Mouse (Mus musculus) urinary bladder, postnatal 4 days (tissue): ENCODE data around the gene Gpr137.

Source experiments
- DNase-seq, 2 experiments: peaks; one replicate each; pipeline ENCODE4 v3.0.0; 2021 to 2022; ENCODE audit warnings: low spot score in 2 of 2

Gpr137 gene

DNA sequence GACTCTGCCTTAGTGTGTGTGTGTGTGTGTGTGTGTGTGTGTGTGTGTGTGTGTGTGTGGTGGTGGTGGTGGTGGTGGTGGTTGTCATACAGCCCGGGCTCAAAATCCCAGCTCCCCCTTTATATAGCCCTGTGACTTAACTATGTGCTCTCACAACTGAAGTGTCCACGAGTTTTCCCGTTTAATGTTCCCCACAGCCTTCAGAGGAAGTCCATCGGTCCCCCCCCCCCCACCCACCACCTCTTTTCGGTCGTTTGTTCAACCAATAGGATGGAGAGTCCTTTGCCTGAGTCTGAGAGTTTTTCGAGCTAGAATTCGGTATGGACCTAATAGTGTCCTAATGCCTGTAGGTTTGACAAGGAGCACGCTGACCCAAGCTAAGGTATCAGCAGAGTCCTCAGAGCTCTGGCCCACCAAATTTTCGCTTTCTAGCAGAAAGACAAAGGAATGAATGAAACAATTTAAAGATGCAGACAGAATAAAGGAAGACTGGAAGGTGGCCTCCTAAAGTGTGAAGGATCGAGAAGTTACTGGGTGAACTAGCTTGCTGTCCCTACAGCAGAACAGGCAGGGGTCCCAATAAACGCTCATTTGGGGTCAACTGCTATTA is 31.4 kb upstream of the Gpr137 start:
- DNase-seq, result no peak

DNA sequence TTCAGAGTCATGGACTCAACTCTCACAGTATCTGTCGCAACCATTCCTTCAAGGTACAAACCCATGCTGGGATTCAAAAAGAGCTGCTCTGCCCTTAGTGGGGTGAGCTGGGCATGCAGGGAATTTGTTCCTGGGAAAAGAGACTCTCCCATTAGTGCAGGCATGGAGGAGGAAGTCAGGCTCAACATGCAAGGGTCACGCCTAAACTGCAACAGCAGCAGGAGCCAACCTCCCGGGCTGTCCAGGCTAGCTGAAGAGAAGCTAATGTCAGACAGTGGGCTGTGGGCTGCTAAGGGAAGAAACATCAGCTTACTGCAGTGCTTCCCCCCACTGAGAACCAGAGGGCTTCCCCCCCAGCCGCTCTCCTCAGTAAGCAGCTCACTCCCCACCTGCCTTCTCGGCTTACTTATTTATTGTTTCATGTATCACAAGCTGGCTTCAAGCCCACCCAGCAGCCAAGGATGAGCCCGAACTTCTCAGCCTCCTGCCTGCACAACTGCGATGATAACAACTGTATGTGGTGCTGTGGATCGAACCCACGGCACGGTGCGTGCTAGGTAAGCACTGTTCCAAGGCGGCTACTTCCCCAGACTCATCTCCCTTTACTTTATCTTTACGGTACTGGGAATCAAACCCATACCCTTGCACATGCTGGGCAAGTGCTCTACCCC is 30.1 kb upstream of the Gpr137 start:
- no peak for DNase-seq

DNA sequence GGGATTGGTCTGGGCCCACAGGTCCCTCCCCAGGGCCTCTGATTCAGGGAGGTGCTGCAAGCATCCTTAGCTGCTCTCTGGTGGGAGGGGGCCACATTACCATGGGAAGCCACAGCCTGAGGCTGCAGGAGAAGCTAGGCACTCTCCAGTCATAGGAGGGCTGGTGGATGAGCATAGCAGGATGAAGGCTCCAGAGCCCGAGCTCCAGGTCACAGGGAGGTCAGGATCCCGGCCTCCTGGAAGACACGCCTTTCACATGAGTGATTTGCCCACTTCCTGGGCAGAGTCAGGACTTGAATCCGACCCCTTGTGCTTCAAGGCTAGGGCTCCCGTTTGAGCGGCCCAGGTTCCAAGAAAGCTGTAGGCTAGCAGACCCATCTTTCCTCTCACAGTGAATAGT is 29.4 kb upstream of the Gpr137 start:
- DNase-seq, result no peak

DNA sequence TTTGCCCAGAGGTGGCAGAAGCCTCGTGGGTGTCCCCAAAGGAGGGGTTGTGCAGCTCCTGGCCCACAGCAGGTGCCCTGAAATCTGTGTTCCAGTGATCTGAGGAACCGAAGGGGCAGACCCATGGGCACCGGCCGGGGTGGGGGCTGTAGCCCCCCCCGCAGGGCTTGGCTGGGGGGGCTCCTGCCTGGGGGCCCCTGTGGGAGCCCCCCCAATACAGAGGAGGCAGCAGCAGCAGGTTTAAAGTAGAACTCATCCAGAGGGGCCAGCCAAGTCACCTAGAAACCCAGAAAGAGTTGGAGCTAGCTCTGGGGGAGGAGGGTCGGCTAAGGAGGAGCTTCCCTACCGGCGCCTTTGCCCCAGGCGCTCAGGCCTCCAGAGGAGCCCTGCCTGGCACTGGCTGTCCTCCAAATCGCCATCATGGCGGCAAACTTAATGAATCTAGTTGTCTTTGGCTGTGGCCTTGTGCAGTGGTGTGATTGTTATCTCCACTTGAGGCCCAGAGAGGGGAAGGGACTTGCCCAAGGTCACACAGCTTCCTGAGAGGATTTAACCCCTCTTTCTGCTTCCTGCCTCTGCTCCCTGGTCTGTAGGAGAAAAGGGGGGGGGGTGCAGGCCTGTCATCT is 28.3 kb upstream of the Gpr137 start:
- DNase-seq, result no peak

DNA sequence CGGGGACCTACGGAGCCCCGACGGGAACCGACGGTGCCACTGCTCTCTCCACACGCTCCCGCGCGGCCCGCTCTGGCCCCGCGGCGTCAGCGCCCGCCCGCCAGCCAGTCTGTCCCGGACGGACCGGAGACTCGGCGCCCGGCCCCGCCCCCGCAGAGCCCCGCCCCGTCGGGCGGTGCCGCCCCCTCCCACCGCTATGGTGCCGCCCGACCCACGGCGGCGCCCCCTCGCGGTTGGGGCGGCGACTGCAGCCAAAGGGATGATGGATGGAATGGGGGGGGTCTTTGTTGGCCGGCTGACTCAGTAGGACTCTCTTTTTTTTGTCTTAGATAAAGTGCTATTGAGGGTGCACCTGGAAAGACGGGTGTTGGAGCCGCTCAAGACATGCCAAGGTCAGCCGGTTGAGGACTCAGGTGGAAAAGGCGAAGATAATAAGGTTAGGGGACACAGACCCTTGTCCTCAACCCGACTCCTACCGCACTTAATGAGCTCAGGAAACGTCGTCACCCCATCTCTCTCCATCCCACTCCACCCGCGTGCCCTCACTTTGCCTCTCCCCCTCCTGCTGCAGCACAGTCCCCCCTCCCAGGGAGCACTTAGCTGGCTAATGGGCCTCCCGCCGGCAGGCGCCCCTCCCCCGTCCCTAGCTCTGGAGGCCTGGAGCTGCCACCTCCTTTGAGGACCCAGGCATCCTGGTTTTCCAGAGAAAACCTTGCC is 27.5 kb upstream of the Gpr137 start:
- DNase-seq, result peak; percentile 75 to 78

DNA sequence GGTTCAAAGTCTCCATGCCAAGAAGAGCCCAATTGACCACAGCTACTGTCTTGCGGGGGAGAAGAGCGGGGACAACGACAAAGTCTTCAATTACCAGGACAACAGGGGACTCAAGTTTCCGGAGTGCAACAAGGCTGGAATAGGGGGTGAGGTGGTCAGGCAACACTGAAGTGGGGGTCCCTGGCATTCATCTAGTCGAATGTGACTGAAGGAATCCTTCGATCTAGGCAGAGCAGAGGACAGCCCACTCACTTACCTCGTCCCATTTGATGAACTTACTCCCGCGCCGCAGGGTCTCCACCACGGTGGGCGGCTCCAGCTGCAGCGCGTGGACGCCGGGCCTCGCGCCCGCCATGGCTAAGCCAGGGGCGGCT is 27.0 kb upstream of the Gpr137 start:
- no peak for DNase-seq

DNA sequence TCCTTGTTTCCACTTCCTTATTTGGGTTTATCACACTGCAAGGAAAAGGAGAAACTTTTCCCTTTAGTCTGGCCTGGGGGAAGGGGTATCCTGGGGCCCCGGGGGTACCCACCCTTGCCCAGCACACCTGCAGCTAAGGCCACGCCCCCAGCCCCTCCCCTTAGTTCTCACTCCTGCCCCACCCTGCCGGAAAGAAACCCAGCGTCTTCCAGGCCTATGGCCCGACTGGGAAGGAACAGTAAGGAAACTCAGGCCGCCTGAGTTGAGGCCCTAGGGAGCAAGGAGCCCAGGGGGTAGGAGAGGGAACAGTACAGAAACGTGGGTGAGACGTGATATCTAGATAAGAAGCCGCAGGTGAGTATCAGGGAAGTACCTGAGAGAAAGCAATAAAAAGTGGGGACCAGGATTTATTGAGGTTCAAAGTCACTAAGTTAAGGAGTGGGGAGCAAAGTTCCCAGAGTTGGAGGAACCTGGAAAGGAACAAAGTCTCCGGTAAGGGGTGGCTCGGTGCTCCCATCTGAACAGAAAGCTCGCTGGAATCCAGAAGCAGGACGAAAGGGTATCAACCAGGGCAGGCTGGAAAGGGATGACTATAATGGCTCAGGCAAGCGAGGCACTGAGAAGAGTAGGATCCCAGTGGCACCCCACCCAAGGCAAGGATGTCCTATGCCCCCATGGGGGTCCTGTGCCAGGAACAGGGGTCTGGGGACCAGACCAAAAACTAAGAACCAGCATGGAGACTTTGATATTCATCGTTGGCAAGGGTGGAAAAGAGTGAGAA is 26.4 kb upstream of the Gpr137 start:
- no peak for DNase-seq

DNA sequence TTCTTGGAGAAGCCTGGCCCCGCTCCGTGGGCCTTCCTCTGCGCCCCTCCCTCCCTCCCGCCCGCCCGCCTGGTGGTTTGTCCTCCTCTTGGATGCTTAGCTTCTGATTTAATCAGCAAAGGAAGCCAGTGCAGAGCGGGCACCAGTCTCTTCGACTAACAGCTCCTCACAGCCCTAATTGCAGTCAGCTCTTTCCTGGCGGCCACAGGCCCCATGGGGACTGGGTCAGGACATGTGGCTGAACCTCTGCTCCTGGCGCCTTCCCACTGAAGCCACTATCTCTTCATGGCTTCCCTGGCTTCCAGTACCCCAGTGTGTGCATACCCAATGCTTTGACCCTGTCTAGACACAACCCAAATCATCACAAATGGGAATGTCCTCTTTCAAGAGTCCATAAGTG is 14.2 kb upstream of the Gpr137 start:
- no peak for DNase-seq

DNA sequence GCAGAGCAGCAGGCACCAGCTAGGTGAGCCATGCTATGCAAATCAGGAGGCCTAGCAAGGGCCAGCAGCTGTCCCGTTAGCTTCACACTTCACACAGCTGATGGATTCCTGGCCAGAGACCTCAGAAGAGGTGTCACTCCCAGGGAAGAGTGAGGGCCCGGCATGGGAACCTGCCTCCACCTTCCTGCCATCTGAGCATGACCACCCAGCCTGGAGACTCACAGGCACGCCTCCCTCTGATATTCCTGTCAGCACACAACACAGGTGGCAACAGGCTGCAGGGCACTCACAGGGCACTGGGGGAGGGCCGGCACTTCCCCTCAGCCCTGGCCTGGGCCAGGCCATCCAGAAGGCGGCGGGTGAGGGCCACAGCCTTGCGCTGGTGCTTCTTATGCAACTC is 13.1 kb upstream of the Gpr137 start:
- no peak for DNase-seq

DNA sequence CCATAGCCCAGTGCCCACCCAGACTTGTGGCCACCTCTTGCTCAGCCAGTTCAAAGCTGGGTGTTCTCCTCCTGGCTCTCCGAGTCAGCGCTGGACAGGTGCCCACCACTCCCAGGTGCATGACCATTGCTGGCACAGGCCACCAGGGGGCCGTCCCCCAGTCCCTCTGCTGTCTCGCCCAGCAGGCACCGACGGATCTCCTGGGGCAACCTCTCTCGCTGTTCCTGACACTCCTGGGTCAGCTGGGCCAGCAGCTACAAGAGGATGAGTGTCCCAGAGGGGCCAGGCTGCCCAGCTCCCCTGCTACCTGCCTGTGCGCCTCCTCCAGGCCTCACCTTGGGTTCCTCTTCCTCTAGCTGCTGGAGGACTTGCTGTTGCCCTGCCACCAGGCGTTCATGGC is 11.8 kb upstream of the Gpr137 start:
- DNase-seq, result peak in 1 of 2 experiments; percentile 51

DNA sequence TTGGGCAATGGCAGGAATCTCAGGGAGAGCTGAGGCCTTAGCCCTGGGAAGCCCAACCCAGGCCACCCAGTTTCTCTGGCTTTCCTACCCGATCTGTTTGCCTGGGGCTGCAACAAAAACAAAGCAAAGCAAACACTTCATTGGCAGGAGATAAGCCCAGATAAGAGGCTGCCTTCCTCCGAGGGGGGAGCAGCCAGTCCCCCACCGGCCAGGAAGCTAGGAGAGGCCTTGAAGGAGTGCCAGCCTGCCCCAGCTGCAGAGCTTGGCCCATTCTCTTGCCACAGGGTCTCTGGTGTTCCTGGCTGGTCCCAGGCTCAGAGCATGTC is 10.4 kb upstream of the Gpr137 start:
- DNase-seq, result peak in 1 of 2 experiments; percentile 65

DNA sequence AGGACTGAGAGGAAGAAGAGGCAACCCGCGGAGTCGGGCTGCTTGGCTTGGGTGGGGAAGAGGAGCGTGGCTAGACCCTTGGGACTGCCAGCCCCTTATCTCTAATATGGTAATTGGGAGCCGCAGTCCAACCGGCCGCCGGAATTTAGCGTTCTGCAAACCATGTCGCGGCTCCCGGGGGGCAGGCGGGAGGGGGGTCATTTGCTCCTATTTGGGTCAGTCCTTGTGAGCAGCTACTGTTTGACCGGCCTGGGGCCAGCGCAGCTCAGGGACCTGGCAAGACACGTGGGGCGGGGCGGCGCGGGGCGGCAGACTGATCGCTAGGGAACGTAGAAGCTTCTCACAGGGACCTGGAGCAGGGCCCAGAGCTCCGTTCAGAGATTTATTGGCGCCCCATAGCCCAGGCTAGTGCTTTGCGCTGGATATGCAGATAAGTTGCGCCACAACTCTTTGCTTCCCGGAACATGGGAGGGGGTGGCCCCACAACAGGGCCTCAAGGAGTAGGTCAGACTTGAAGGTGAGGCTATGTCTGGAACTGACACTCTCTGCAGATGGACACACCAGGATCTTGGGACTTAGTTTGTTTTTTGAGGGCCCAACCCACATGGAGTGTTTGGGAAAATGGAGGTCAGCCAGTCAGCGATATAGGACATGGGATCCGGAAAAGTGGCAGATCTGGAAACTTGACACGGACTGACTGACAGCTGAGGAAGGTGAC is 9.9 kb upstream of the Gpr137 start:
- peak; percentile 80 to 81 for DNase-seq

DNA sequence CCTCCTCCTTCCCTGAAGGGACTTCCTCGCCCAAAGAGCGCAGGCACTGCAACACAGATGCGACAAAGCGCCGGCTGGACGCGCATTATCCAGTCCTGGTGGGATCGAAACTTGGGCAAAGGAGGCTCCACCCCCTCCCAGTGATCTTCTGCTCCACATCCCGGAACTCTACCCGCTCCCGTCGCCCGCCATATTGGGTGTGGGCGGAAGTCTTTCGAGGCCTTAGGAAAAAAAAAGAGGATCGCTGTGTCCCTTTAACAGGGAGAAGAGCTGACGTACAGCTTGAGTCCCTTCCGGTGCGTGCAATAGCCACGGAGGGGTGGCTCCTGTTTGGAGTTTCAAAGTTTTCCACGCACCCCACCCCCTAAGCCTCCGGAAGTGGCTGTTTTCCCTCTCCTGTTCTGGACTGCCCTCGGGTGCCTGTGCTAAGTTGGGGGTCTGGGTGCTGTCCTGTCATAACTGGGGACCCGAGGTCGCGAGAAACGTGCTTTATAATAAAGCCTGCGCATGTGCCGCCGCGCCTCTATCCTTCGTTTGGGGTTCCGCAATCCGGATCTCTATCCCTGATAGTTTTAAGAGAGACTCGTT is 9.2 kb upstream of the Gpr137 start:
- DNase-seq, result peak; percentile 91 to 92

DNA sequence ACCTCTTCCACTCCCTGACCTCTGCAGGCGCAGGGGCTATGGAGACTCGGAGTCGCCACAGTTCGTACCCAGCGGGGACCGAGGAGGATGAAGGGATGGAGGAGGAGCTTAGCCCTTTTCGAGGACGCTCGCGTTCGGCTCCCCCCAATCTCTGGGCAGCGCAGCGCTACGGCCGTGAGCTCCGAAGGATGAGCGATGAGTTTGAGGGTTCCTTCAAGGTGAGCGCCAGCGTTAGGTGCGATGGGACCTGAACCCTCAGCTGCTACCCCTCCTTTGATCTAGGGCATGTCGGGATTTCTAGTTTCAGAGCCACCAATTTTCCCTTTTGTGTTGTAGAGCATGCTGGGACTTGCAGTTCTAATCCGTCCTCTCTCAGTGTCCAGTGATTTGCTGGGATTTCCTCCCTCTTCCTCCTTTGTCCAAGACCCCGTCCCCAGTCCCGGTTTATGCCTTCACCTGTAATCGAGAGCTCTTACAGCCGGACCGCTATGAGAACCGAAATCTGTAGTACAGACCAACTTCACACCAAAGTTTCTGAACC is 8.4 kb upstream of the Gpr137 start:
- DNase-seq, result no peak

DNA sequence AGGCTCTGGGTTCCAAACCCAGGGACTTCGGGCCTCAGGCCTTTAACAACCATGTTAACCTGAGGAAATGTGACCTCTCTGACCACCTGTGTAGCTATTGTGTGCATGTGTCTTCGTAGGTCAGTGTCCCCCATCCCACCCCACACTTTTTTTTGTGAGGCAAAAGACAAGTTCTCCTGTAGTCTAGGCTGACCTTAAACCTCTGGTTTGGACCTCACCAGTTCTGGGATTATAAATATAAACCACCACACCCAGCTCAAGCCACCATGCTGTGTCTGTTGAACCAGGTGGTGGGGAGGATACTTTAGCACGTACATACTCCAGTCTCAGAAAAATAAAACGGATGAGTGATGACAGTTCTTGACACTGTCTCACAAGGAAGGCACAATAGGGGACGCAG is 7.7 kb upstream of the Gpr137 start:
- no peak for DNase-seq

DNA sequence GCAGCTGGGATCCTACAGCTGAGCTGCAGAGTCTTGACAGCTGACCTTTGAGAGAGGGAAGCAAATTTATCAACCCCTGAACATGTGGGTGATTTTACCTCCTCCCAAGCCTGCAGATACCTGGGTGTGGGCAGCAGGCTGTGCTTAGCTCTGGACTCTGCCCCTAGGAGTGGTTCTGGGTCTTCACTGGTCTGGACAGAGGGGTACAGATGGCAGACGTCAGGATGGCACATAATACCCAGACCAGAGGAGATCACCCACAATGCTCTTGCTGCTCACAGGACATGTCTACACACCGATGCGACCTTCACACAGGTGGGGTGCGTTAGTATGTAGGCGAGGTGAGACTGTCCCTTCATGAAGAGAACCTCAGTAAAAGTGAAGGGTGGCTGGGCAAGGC is 7.3 kb upstream of the Gpr137 start:
- no peak for DNase-seq

DNA sequence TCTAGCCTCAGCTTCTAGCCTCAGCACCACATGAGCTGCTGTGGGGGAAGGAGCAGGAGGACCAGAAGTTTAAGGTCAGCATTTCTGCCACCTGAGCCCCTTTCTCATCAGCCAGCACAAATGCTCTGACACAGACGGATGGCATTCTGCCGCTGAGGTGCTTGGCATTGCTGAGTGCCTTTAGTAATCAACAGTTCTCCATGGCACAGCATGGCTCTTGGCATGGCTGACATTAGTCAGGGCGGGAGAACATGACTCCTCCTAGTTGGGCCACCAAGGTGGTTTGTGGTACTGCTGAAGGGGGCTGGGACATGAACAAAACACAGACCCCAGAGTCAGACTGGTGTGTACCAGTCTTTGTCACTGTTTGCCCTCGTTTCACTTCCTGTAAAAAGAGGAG is 5.9 kb upstream of the Gpr137 start:
- no peak for DNase-seq

DNA sequence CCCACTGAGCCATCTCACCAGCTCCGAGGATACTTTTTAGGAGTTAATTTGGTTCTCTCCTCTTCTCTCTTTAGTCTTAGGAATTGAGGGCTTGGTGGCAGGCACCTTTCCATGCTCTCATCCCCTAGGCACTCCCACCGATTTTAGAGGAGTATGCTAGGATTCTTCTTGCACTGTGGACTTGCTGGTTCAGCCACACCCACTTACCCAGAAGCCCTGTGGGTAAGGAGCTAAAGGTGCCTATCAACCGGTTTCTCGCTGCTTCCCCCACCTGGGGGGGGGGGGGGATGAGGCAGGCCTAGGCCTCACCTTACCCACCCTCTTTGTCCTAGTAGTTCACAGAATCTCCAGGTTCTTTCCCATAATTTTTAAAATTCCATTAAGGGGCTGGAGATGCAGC is 5.5 kb upstream of the Gpr137 start:
- DNase-seq, result no peak

DNA sequence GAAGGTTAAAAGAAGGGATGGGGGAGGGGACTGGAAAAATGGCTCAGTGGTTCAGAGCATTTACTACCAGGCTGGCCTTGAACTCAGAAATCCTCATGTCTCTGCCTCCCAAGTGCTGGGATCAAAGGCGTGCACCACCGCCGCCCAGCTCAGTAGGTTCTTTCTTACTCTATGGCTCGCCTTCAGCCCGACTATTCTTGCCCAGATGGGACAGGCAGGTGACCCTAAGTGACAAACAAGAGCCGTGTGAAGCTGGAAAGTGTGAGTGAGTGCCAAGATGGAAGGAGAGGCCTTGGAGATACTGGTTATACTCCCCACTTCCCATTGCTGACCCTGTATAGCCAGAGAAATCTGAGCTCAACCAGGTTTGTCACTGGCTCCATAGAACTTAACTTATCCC is 1.4 kb upstream of the Gpr137 start:
- no peak for DNase-seq

DNA sequence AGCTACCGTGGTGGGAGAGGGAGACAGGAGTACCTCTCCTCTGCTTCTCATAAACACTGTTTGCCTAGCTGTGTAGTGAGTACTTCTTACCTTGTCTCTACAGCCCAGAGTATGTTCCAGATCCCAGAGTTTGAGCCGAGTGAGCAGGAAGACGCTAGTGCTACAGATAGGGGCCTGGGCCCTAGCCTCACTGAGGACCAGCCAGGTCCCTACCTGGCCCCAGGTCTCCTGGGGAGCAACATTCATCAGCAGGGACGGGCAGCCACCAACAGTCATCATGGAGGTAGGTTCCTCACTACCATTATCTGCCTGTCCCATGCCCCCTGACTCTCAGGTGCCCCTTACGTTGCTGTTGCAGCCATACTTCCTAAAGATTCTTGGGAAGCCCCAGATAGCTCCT is 484 bp upstream of the Gpr137 start:
- peak in 1 of 2 experiments; percentile 55 for DNase-seq
